Mouse (Mus musculus): ENCODE results near the gene Prl7d1.
"Not testable (repeated sequence)": the region's sequence is repeated elsewhere in the genome, so short reads cannot be mapped to it uniquely, and the experiment has no call there.

The Prl7d1 gene

DNA sequence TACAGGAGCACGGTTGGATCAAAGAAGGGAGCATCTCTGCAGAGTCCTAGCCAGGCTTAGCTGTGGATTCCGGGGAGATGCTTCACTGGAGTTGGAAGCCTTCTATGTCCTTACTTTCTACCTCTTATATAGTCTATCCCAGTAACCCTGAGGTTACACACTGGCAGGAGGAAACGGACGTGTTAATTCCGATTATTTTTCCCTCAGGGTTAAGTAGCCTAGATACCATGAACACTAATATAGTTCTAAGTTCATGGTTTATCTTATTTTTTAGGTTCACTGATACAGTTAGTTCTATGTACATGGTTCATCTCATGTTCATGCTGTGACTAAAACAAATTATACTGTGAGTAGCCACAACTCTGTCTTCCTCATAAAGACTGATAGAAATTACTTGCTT, at the start of gene Prl7d1:
TSS of gene Prl7d1 (minus strand) at position 101 of the 400 bp plus-strand sequence.
- in situ Hi-C loops (cut with MboI, MseI) = no loop called here

DNA sequence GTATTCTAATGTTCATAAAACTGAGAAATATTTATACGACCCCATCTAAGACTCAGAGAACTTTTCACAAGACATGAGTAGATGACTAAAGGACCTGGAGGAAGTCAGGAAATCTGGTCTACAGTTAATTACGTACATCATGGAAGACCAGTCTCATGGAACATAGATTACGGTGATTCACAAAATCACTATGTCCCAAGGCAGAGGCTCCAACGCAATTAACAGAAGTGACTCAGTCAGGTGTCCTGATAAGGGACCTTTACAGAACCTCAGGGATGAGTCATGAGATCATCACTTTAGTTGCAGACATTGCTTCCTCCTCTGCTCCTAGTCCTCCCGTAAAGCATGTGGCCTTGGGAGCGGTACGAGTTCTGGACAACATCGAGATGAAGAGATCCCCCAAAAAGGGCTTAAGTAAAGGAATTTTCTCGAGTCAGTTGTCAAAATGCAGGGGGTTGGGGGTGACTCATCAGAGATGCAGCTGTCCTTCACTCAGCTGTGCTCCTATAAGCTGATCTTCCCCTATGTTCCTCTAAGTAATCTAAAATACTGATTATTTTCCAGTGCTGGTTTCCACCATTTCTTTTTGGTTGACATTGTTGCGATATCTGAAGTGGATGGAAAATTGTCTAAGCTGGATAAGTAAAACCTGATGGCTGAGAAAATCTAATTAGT, 18.1 kb upstream of the Prl7d1 start:
- in situ Hi-C loops (cut with MboI, MseI) = no loop called here

DNA sequence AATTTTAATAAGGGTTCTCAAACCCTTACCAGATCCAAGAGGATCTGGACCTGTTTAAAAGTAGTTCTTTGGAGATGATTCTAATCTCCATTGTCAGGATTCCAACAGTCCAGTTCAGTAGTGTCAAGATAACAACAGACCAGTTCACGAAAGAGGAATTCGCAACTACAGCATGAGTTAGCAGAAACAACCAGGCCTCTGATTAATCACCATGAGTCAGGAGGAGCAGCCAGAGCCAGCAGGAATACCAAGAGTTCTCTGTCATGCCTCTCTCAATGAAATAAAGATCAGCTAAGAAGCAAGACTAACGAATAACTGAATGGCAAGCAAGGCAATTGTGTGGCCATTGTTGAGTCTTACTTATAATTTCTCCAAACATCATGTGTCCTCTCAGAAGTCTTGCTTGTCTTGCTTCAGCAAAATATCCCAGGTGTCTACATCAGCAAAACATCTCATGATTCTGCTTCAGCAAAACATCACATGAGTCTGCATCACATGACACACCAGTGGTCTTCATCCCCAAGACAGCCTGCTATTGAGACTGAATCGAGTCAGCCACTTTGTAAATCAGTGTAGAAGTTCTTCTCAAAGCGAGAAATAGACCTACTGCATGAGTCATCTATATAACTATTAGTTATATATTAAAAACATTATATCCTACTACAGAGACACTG, 13.9 kb upstream of the Prl7d1 start:
- in situ Hi-C loops (cut with MboI, MseI) = not testable (repeated sequence)

DNA sequence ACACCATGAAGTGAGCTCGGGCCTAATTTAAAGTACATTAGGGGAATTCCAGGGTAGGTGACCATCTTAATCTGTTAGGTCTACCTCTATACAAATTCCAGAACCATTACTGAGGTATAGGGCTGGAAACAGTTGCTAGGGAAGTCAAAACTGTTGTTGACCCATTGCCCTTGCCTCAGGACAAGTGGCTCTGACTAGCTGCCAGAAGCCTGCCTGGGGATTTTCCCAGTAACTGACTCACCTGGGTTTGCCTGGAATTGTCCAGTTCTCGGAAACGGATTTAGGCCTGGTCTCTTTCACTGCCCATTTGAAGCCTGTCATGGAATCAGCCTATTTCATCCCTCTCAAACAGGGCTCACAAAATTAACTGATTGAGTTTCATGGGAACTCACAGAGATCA, 8.5 kb upstream of the Prl7d1 start:
- in situ Hi-C loops (cut with MboI, MseI) = not testable (repeated sequence)

DNA sequence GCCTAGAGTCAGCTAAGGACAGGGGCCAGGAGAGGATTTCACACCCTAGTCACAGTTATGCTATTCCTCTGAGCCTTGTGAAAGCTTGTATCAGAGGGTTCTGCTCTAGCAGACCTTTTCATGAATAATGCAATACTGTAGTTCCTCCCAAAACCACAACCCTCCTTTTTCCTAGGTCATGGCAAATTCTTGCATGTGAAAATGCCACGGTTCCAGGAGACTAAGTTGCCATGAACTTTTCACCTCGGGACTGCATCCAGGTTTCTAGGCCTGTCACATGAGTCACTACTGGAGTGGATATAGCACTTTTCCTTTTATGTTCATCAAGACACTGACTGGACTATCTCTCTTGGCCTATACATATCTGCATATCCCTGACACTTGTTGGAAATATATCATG, 10.0 kb downstream of the Prl7d1 start:
- in situ Hi-C loops (cut with MboI, MseI) = no loop called here

DNA sequence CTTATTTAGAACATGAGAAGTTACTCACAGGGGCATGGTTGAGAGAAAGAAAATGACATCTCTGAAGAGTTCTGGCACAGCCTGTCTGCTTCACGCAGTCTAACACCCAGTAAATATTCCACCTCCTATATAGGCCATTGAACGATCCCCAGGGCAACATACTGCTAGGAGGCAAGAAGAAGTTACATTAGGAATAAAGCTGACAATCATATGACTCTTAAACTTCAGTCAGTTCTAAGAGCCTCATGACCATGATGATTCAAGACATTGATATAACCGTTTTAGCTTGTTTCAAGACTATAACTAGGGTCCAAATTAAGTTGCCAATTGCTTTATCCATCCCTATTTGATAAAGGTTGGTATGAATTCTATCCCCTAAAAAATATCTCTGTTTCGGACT, 48.6 kb downstream of the Prl7d1 start, which contains the start of gene Prl7a2:
TSS of gene Prl7a2 (minus strand) at position 101 of the 400 bp plus-strand sequence.
- in situ Hi-C loops (cut with MboI, MseI) = no loop called here

DNA sequence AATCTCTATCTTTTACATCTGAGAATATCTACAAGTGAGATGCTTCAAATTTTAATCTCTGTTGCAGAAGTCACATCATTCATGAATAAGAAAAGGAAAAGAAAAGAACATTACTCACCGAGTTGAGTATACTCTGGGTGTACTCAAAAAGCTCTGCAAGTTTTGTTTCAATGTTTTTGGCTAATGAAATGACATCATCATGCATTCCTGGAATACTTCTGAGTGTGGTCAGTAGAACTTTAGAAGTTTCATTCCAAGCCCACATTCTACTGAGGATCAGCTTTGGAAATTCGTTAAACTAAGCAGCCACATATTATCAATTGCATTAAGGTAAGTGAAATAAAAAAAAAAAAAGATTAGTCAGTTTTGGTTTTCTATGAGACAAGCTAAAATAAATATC, 55.8 kb downstream of the Prl7d1 start:
- in situ Hi-C loops (cut with MboI, MseI) = no loop called here

Data from T-helper 17 cell (primary cell).